9 mouse cellular contexts compared by ENCODE assay signal in the genomic region with DNA sequence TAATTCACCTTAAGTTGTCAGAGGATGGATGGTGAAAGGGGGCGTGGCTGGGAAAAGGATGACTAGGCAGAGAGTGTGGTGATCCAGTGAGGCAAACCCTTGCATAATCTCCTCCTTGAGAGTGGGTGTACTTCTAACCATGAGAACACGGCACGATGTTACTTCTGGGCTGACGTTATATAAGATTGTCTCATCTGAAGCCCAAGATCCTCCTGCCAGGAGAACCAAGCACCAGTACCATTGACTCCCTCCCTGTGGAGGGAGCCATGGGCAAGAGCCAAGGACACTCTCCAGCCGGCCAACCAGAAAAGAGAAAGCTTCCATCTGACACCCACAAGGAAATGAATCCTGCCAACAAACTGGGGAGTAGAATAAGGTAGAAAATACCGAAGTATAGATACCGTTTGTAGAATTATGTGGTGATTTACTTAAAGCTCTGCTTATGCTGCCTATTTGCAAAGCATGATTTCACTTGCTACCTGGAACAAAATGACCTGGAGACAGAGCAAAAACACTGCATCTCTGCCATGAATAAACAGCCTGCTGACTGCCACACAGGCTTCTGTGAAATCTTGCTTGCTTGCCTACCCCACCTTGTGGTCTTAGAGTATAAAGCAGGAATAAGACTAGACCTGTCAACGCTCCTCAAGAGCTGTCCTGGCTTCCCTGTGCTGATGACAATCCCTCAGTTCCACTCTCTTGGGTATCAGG. TPM values are rescaled to one million over a fixed set of nuclear protein-coding genes. Genes with fewer than 3 reads are reported as not detected.
DNase-seq lines count a peak whose midpoint lies in the region; ATAC-seq and TF ChIP-seq lines count a peak whose summit lies in the region.
"Had no signal": no experiment of that assay in that cellular context is flagged by ENCODE, and none has a peak within 500 bp of the region (broad histone marks: within the 10 kb centered on the region; RNA-seq: fewer than 3 reads in every experiment).

No protein-coding gene starts in this region.

- DNase-seq in heart, adult 2 months: no peak
- DNase-seq in Muller cell, postnatal 12 days (ENCODE audit: inconsistent ontology term): peak; percentile 30
- peak; percentile 60 for DNase-seq in embryo, embryonic 11 days
- peak; percentile 77 for DNase-seq in kidney, postnatal 14 days
- DNase-seq in lung, postnatal 25 days (ENCODE audit: low spot score): peak; percentile 60
- peak; percentile 13 for DNase-seq in splenic B cell, adult 2 months (ENCODE audit: low read depth, low spot score)
- DNase-seq in gastrocnemius, postnatal 14 days: no peak

- H3K9ac ChIP-seq in heart, adult 2 months (ENCODE audit: low read depth, low read length): no peak overlapping the region
- no peak overlapping the region for H3K9ac ChIP-seq in heart, embryonic 11.5 days (ENCODE audit: low read depth, low read length)
- H3K9ac ChIP-seq: liver, embryonic 15.5 days had no signal

- no peak for TF ChIP-seq EP300 in heart, adult 2 months (IDR thresholded peaks at IDR 0.05; ENCODE audit: insufficient read depth, low read depth, low read length)

- no peak overlapping the region for H3K4me3 ChIP-seq in heart, adult 2 months
- H3K4me3 ChIP-seq in heart, embryonic 11.5 days (ENCODE audit: low read depth, low read length): no peak overlapping the region
- H3K4me3 ChIP-seq: liver, embryonic 15.5 days had no signal

- 15% methylated on average over 8 of the region's 8 CpGs for whole genome bisulfite sequencing in heart, adult 2 months
- WGBS in heart, embryonic 11.5 days (ENCODE audit: insufficient replicate concordance): 23% methylated on average over 8 of the region's 8 CpGs

- TF ChIP-seq POLR2A in heart, adult 2 months (IDR thresholded peaks at IDR 0.05; ENCODE audit: insufficient read depth, low read depth, low read length): no peak

- intact Hi-C loops in heart, adult 2 months (cut with DNase I): loop anchor here (5.0 kb wide), 1 partner anchor 751 kb away; no protein-coding TSS in a partner anchor
- intact Hi-C loops in gastrocnemius, postnatal 14 days (cut with DNase I; ENCODE audit: low total_unique reads): no loop called here

- H3K27me3 ChIP-seq in heart, adult 2 months (ENCODE audit: control insufficient read depth, insufficient read depth, low read length): no peaks in the 10 kb centered on the region
- H3K27me3 ChIP-seq in heart, embryonic 11.5 days (ENCODE audit: control insufficient read depth, insufficient read depth, low read length): no peaks in the 10 kb centered on the region; the same call in 1 of the 2 replicates
- H3K27me3 ChIP-seq in splenic B cell, adult 2 months (ENCODE audit: control insufficient read depth, insufficient read depth, low read length, poor library complexity, severe bottlenecking): no peaks in the 10 kb centered on the region

- no peaks in the 10 kb centered on the region for H3K36me3 ChIP-seq in heart, adult 2 months (ENCODE audit: control insufficient read depth, insufficient read depth, low read length)
- H3K36me3 ChIP-seq in heart, embryonic 11.5 days (ENCODE audit: control insufficient read depth, insufficient read depth, low read length): no peaks in the 10 kb centered on the region
- no peaks in the 10 kb centered on the region for H3K36me3 ChIP-seq in splenic B cell, adult 2 months (ENCODE audit: control insufficient read depth, insufficient read depth, low read length, poor library complexity, severe bottlenecking)
- H3K36me3 ChIP-seq: liver, embryonic 15.5 days had no signal

- no peak for ATAC-seq in heart, embryonic 11.5 days (replicated peaks; ENCODE audit: insufficient number of reproducible peaks, low FRiP score, low TSS enrichment)

- no peak overlapping the region for H3K4me2 ChIP-seq in heart, embryonic 11.5 days
- H3K4me2 ChIP-seq: liver, embryonic 15.5 days had no signal

- H3K79me2 ChIP-seq in heart, adult 2 months (replicated peaks; ENCODE audit: control insufficient read depth, insufficient read depth, low read length): no peaks in the 10 kb centered on the region

- no peaks in the 10 kb centered on the region; the same call in 1 of the 2 replicates for H3K4me1 ChIP-seq in heart, adult 2 months (ENCODE audit: control insufficient read depth, insufficient read depth, low read length)
- no peaks in the 10 kb centered on the region for H3K4me1 ChIP-seq in heart, embryonic 11.5 days (ENCODE audit: control insufficient read depth, insufficient read depth, low read length)
- H3K4me1 ChIP-seq: liver, embryonic 15.5 days had no signal

- no peak overlapping the region for H3K27ac ChIP-seq in heart, adult 2 months
- no peak overlapping the region for H3K27ac ChIP-seq in heart, embryonic 11.5 days (ENCODE audit: low read depth, low read length)
- H3K27ac ChIP-seq: liver, embryonic 15.5 days had no signal

- no peaks in the 10 kb centered on the region for H3K9me3 ChIP-seq in heart, embryonic 11.5 days (replicated peaks; ENCODE audit: control insufficient read depth, low read length)
- H3K9me3 ChIP-seq: liver, embryonic 15.5 days had no signal

- peak; percentile 59 for TF ChIP-seq CTCF in heart, adult 2 months (IDR thresholded peaks at IDR 0.05)

RNA-seq across cellular contexts. Expression of a gene that starts 6.3 kb away (rescaled TPM):
- total RNA-seq in heart, adult 2 months (2021): under 1 TPM; 0.14 to 0.29 TPM
- 0.10 and 0.15 TPM in 2 replicates for polyA plus RNA-seq in heart, adult 2 months (2012; rRNA removed)
- 0.93 and 1.0 TPM in 2 replicates for polyA plus RNA-seq in heart, embryonic 11.5 days (2014; fragmentation: Nextera tagmentation; extraction: Ambion mirVana)
- total RNA-seq in gastrocnemius, postnatal 14 days (2021): not detected

RNA-seq across cellular contexts. Expression of a gene that starts 6.5 kb away (rescaled TPM):
- total RNA-seq in heart, adult 2 months (2021): 1 to 10 TPM; 1.1 to 1.4 TPM
- 0.85 and 2.2 TPM in 2 replicates for polyA plus RNA-seq in heart, adult 2 months (2012; rRNA removed)
- not detected in 2 replicates for polyA plus RNA-seq in heart, embryonic 11.5 days (2014; fragmentation: Nextera tagmentation; extraction: Ambion mirVana)
- not detected for total RNA-seq in gastrocnemius, postnatal 14 days (2021)

RNA-seq across cellular contexts. Expression of a gene that starts 17.0 kb away (rescaled TPM):
- 10 to 100 TPM; 22.6 to 27.5 TPM for total RNA-seq in heart, adult 2 months (2021)
- 54.5 and 56.6 TPM in 2 replicates for polyA plus RNA-seq in heart, adult 2 months (2012; rRNA removed)
- polyA plus RNA-seq in heart, embryonic 11.5 days (2014; fragmentation: Nextera tagmentation; extraction: Ambion mirVana): not detected in 2 replicates
- total RNA-seq in gastrocnemius, postnatal 14 days (2021): not detected
- polyA plus RNA-seq: liver, embryonic 15.5 days had no signal

RNA-seq across cellular contexts. Expression of a gene that starts 19.3 kb away (rescaled TPM):
- not detected for total RNA-seq in heart, adult 2 months (2021)
- 0.25 and 0.38 TPM in 2 replicates for polyA plus RNA-seq in heart, adult 2 months (2012; rRNA removed)
- polyA plus RNA-seq in heart, embryonic 11.5 days (2014; fragmentation: Nextera tagmentation; extraction: Ambion mirVana): not detected in 2 replicates
- total RNA-seq in gastrocnemius, postnatal 14 days (2021): not detected
- polyA plus RNA-seq: liver, embryonic 15.5 days had no signal

RNA-seq across cellular contexts. Expression of a gene that starts 27.8 kb away (rescaled TPM):
- not detected for total RNA-seq in heart, adult 2 months (2021)
- polyA plus RNA-seq in heart, adult 2 months (2012; rRNA removed): not detected in 2 replicates
- not detected in 2 replicates for polyA plus RNA-seq in heart, embryonic 11.5 days (2014; fragmentation: Nextera tagmentation; extraction: Ambion mirVana)
- total RNA-seq in gastrocnemius, postnatal 14 days (2021): not detected
- polyA plus RNA-seq: liver, embryonic 15.5 days had no signal

Comparison
In these comparisons a context has a peak if more than half of its experiments do, and no peak if none do; other contexts are left out.
1. DNase-seq: peak in Muller cell, postnatal 12 days (single experiment), embryo, embryonic 11 days (single experiment), kidney, postnatal 14 days (single experiment), lung, postnatal 25 days (single experiment) and splenic B cell, adult 2 months (single experiment); none in heart, adult 2 months (0 of 2) and gastrocnemius, postnatal 14 days (single experiment).
2. RNA of a gene that starts 17.0 kb away (total RNA-seq): 22.6 to 27.5 TPM in heart, adult 2 months; not detected in gastrocnemius, postnatal 14 days; every median in the first group is over 10 times any median in the second.